Mouse (Mus musculus) midbrain, embryonic 14.5 days (tissue): ENCODE results near the gene Terf2. TPM values are rescaled to one million over a fixed set of nuclear protein-coding genes. Genes with fewer than 3 reads are reported as not detected.
"Not testable (repeated sequence)": the region's sequence is repeated elsewhere in the genome, so short reads cannot be mapped to it uniquely, and the experiment has no call there.

ENCODE experiments used
- ATAC-seq: fragments of 200-750 bp; cut with Nextera tagmentation; 2 replicates; pipeline ENCODE4 v1.8.0; 2017; ENCODE audit warnings: moderate number of reproducible peaks, moderate library complexity; ENCODE audit not compliant: low FRiP score, low TSS enrichment
- DNase-seq: peaks from one replicate; pipeline ENCODE4 v3.0.0-alpha.2; 2015
- H3K27ac ChIP-seq: fragments of 300-500 bp; sonication (generic); replicated peaks from 2 replicates; pipeline ENCODE4 v1.5.1; 2014; ENCODE audit warnings: mild to moderate bottlenecking, low read depth, low read length, moderate library complexity
- H3K27me3 ChIP-seq: fragments of 300-500 bp; sonication (generic); 2 replicates; pipeline ENCODE4 v1.6.1; 2014; ENCODE audit warnings: low read length, control low read depth, mixed read lengths; ENCODE audit not compliant: control insufficient read depth, insufficient read depth
- H3K36me3 ChIP-seq: fragments of 300-500 bp; sonication (generic); 2 replicates; pipeline ENCODE4 v1.6.1; 2014; ENCODE audit warnings: low read length, control low read depth; ENCODE audit not compliant: control insufficient read depth, insufficient read depth
- H3K4me1 ChIP-seq: fragments of 300-500 bp; sonication (generic); 2 replicates; pipeline ENCODE4 v1.6.1; 2014; ENCODE audit warnings: mild to moderate bottlenecking, antibody characterized with exemption, low read length, control low read depth; ENCODE audit not compliant: control insufficient read depth, insufficient read depth
- H3K4me2 ChIP-seq: fragments of 300-500 bp; sonication (generic); 2 replicates; pipeline ENCODE4 v1.6.1; 2014; ENCODE audit warnings: mild to moderate bottlenecking, low read length, moderate library complexity
- H3K4me3 ChIP-seq: fragments of 300-500 bp; sonication (generic); replicated peaks from 2 replicates; pipeline ENCODE4 v1.5.1; 2014; ENCODE audit warnings: low read depth, low read length
- H3K9ac ChIP-seq: fragments of 300-500 bp; sonication (generic); replicated peaks from 2 replicates; pipeline ENCODE4 v1.6.1; 2014; ENCODE audit warnings: mild to moderate bottlenecking, low read length, moderate library complexity
- H3K9me3 ChIP-seq: fragments of 300-500 bp; sonication (generic); 2 replicates; pipeline ENCODE4 v1.6.1; 2016; ENCODE audit warnings: low read length, control low read depth, mixed read lengths; ENCODE audit not compliant: control insufficient read depth
- WGBS: fragments of 180-500 bp; shearing (Covaris S2); extraction: QIAGEN DNeasy Blood & Tissue Kit; methylation state at CpG from one replicate; pipeline ENCODE4 v1.1.7; 2014; 5-methylcytosine and 5-hydroxymethylcytosine counted together
- polyA plus RNA-seq: library from polyadenylated mRNA; unstranded; fragments of >200 nt; fragmentation: Nextera tagmentation; extraction: Ambion mirVana; gene quantifications from 2 replicates; pipeline ENCODE4 v1.2.1, GENCODE M21; 2014

Gene Terf2
- polyA plus RNA-seq, 1 experiment from 2014 or later = 23.3 TPM

- DNase-seq = no peak
- Histone ChIP-seq H3K36me3 (peaks cover 34% of the 10 kb centered on the region), H3K4me3 (no peak overlapping the region), H3K9me3 (no peaks in the 10 kb centered on the region), H3K9ac (no peak overlapping the region), H3K27me3 (no peaks in the 10 kb centered on the region), H3K4me1 (peaks cover 15% of the 10 kb centered on the region), H3K4me2 (no peak overlapping the region), H3K27ac (no peak overlapping the region)
- 90% methylated on average over 3 of the region's 3 CpGs for WGBS
- no peak for ATAC-seq
These were observed 60.7 kb downstream of the Terf2 start for GRCm38 (mm10) chr8:107035641-107036040.

- not testable (repeated sequence) for ATAC-seq
These were observed 62.7 kb downstream of the Terf2 start for GRCm38 (mm10) chr8:107033609-107034008.

GRCm38 (mm10) chr8:107031577-107032090 lies 64.7 kb downstream of the Terf2 start:
- WGBS = under 1% methylated on average over 40 of the region's 40 CpGs
- Histone ChIP-seq H3K4me1 (peaks cover 15% of the 10 kb centered on the region), H3K9ac (peak overlapping the region; percentile 93), H3K4me2 (peak overlapping the region; percentile 70), H3K27ac (peak overlapping the region; percentile 81), H3K4me3 (peak overlapping the region; percentile 95), H3K9me3 (no peaks in the 10 kb centered on the region), H3K36me3 (peaks cover 4% of the 10 kb centered on the region), H3K27me3 (no peaks in the 10 kb centered on the region)
- peak; percentile 9 for ATAC-seq
- DNase-seq = no peak

More at GRCm38 (mm10) chr8:107033609-107034008, 62.7 kb downstream of the Terf2 start:
- Histone ChIP-seq H3K4me1 (peaks cover 15% of the 10 kb centered on the region), H3K36me3 (peaks cover 14% of the 10 kb centered on the region)
- H3K9ac ChIP-seq, H3K27me3 ChIP-seq, DNase-seq, H3K9me3 ChIP-seq, H3K27ac ChIP-seq, H3K4me3 ChIP-seq, H3K4me2 ChIP-seq: not testable (repeated sequence)
- WGBS = 93% methylated on average over 2 of the region's 2 CpGs

GRCm38 (mm10) chr8:107030650-107031576 lies 65.4 kb downstream of the Terf2 start, which contains the start of gene Vps4a:
Gene Vps4a (plus strand): TSS chr8:107031222.
- WGBS = 4% methylated on average over 66 of the region's 66 CpGs
- DNase-seq = peak; percentile 97

GRCm38 (mm10) chr8:107030058-107030457 lies 66.3 kb downstream of the Terf2 start:
- Histone ChIP-seq H3K9ac (no peak overlapping the region), H3K4me3 (no peak overlapping the region), H3K4me2 (no peak overlapping the region), H3K9me3 (no peaks in the 10 kb centered on the region), H3K4me1 (peaks cover 15% of the 10 kb centered on the region), H3K27ac (no peak overlapping the region), H3K36me3 (no peaks in the 10 kb centered on the region), H3K27me3 (no peaks in the 10 kb centered on the region)
- ATAC-seq (no peak), DNase-seq (no peak)
- 79% methylated on average over 5 of the region's 5 CpGs for WGBS

More at GRCm38 (mm10) chr8:107030650-107031576, 65.4 kb downstream of the Terf2 start, which contains the start of gene Vps4a:
- ATAC-seq = peak; percentile 96
- H3K4me2 ChIP-seq = peak within 1 kb of the TSS; percentile 70
- H3K4me3 ChIP-seq = peak within 1 kb of the TSS; percentile 95
- peak within 1 kb of the TSS; percentile 93 for H3K9ac ChIP-seq
- no peaks in the 10 kb centered on the region; the same call in 1 of the 2 replicates for H3K36me3 ChIP-seq
- H3K4me1 ChIP-seq = peaks cover 15% of the 10 kb centered on the region
- no peaks in the 10 kb centered on the region for H3K9me3 ChIP-seq
- H3K27ac ChIP-seq = peak within 1 kb of the TSS; percentile 81
- no peaks in the 10 kb centered on the region for H3K27me3 ChIP-seq

- Histone ChIP-seq H3K4me3 (no peak overlapping the region), H3K4me2 (no peak overlapping the region), H3K36me3 (no peaks in the 10 kb centered on the region), H3K27ac (no peak overlapping the region), H3K27me3 (no peaks in the 10 kb centered on the region), H3K9me3 (no peaks in the 10 kb centered on the region), H3K4me1 (peaks cover 15% of the 10 kb centered on the region), H3K9ac (no peak overlapping the region)
- DNase-seq (no peak), ATAC-seq (no peak)
- 86% methylated on average over 3 of the region's 3 CpGs for WGBS
These were observed 67.0 kb downstream of the Terf2 start for GRCm38 (mm10) chr8:107029310-107029709.

GRCm38 (mm10) chr8:107023479-107023878 lies 72.9 kb downstream of the Terf2 start:
- no peaks in the 10 kb centered on the region for H3K36me3 ChIP-seq
- no peaks in the 10 kb centered on the region for H3K9me3 ChIP-seq
- no peaks in the 10 kb centered on the region for H3K27me3 ChIP-seq
- H3K4me1 ChIP-seq = no peaks in the 10 kb centered on the region
- no peak overlapping the region for H3K4me2 ChIP-seq
- H3K27ac ChIP-seq = no peak overlapping the region
- no peak overlapping the region for H3K4me3 ChIP-seq
- ATAC-seq (no peak), DNase-seq (no peak)
- H3K9ac ChIP-seq = no peak overlapping the region
- 91% methylated on average over 8 of the region's 8 CpGs for WGBS
